Mouse (Mus musculus) gastrocnemius, adult 8-10 months (tissue): ENCODE results near the gene Pdgfb. TPM values are rescaled to one million over a fixed set of nuclear protein-coding genes. Genes with fewer than 3 reads are reported as not detected.

Source experiments
- DNase-seq, 2 experiments: peaks; one replicate each; pipeline ENCODE4 v3.0.0; 2022; ENCODE audit warnings: low spot score in 2 of 2
- microRNA-seq: library from miRNA; unstranded; fragments of <30 nt; microRNA quantifications from one replicate; pipeline ENCODE4 v1.2.0, GENCODE M21; 2022
- total RNA-seq, 4 experiments: library from RNA; stranded (reverse); gene quantifications; 2 replicates each; pipeline ENCODE4 v1.2.4; 2022

The Pdgfb gene
- total RNA-seq, 4 experiments from 2014 or later, result 8.3 to 16.9 (median 12.9) TPM

DNA sequence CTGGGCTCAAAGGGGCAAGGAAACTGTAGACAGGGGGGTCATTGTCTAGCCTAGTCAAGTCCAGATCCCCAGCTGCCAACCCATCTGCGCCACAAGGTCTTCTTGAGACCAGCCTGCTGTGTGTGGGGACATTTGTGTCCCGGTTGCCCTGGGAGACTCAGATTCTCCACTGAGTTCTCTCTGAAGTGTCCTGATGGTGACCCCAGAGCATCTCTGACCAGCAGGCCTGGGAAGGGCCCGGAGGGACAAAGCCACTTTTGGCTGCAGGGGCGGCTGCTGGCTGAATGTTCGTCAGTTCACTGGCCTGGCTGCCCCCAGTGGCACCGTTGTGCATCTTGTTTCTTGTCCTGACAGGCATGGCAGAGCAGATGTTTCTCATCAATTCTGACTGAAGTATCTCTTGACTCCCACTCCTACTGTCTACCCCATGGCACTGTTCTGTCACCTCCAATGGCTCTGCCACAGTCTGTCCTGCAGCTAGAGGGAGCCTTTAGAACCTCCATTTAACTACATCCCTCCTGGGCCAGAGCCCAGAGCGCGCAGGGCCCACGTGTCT is 53.3 kb downstream of the Pdgfb start:
- peak in 1 of 2 experiments; percentile 27 for DNase-seq

- no peak for DNase-seq
These were observed 56.4 kb downstream of the Pdgfb start for GRCm38 (mm10) chr15:79958418-79958817.

- DNase-seq, result no peak
These were observed 58.2 kb downstream of the Pdgfb start for GRCm38 (mm10) chr15:79956559-79956958.

GRCm38 (mm10) chr15:79953470-79953869 is 61.3 kb downstream of the Pdgfb start:
- DNase-seq, result no peak

- no peak for DNase-seq
These were observed 62.1 kb downstream of the Pdgfb start for GRCm38 (mm10) chr15:79952504-79953231.

GRCm38 (mm10) chr15:79951730-79952503 is 62.9 kb downstream of the Pdgfb start:
- no peak for DNase-seq

DNA sequence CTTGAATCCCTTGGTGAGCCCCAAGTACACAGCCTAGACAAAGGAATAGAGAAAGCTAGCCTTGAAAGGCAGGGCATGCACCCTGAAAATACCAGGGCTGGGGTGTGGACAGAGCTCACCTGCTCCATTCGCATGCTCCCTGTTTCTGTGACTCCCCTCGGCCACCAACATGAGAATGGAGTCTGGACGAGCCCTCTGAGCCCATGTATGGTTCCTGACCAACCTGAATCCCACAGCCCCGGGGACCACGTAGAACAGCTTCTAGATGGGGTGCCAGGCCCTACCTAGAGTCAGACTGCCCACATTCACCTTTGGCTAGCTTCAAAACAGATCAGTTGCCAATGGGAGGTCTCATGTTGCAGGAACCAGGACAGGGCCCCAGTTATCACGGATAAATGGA is 63.6 kb downstream of the Pdgfb start:
- no peak for DNase-seq

DNA sequence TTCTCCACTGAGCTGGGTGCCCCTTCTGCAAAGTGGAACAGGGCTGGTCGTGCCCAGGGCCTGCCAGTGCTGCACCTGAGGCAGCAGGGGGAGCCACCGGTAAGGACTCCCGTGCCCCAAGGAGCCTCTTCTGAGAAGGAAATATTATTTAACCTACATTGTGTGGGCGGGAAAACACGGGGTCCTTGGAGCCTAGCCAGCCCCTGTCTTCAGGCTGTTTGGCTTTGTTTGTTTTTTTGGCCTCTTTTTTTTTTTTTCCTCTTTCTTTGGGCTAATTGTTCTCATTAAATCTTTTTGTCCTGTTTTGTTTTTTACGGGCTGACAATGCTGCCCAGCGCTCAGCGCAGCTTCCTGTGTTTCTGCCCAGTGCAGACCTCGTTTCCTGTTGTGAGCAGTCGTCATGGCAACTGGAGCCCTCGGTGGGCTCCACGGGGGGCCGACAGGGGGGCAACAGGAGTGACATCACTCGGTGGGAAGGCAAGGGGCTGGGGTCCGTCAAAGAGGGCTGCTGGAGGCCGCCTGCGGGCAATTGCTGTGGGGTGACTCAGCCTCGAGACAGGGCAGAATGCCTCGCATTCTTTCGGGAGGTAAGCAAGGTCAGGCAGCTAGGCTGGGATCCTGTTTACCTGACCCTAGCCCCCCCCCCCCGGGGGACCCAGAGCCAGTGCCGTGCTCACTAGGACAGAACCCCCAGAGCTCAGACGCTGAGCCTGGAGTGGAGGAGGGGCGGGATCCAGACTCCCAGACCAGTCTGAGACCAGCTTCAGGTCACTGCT is 64.3 kb downstream of the Pdgfb start:
- DNase-seq, result no peak

DNA sequence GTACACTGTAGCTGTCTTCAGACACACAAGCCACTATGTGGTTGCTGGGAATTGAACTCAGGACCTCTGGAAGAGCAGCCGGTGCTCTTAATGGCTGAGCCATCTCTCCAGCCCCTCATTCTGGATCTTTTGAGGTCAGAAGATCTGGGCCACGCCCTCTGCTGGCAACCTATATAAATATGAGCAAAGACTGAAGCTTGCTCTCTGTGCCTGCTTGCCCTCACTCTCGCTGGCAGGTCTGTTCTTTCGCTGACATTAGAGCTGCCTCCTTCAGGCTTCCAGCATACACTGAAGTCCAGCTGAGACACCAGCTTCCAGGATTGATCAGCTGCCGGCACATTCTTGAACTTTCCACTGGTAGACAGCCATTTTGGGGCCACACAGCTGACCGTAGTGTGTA is 67.1 kb downstream of the Pdgfb start:
- DNase-seq, result no peak

DNA sequence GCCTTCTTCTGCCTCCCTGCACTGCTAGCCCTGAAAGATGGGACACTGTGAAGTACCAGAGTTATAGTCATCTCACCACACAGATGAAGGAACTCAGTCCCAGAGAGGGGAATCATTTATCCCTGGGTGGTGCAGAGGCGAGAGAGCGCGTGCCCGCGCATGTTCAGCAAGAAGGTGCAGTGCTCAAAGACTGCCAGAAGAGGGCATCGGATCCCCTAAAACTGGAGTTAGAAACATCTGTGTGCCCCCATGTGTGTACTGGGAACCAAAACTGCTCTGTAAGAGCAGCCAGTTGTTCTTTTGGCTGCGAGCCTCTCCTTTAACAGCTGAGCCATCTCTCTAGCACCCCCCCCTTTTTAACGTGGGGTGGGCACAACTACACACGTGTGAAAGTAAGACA is 68.0 kb downstream of the Pdgfb start:
- no peak for DNase-seq

- DNase-seq, result peak; percentile 76 to 80
These were observed 68.8 kb downstream of the Pdgfb start for GRCm38 (mm10) chr15:79946022-79946421.

Small RNA genes lying within 50 kb of the gene (microRNA-seq; reads per million reads assigned to microRNA genes)
- 5.0 reads per million for gene Mir7213

Other genes with a start within 250 kb of the Pdgfb start
- 1 to 10 TPM; 4.8 to 6.5 (median 5.2) TPM for gene Dnal4, start 237.1 kb downstream of the Pdgfb start, total RNA-seq
- under 1 TPM; 0.39 to 0.99 (median 0.64) TPM for gene Nptxr, start 210.2 kb downstream of the Pdgfb start, total RNA-seq
- gene Npcd, start 180.7 kb downstream of the Pdgfb start, total RNA-seq, result under 1 TPM in 2 of 4 experiments, not detected in 2; 0.32 to 0.47 TPM
- 1 to 10 TPM; 6.1 to 8.5 (median 7.9) TPM for gene Cbx6, start 180.3 kb downstream of the Pdgfb start, total RNA-seq
- 1 to 10 TPM; 1.4 to 2.4 (median 2.0) TPM for gene Apobec3, start 123.3 kb downstream of the Pdgfb start, total RNA-seq
- gene Cbx7, start 43.9 kb downstream of the Pdgfb start, total RNA-seq, result 10 to 100 TPM; 19.1 to 26.4 (median 20.8) TPM
- gene Syngr1, start 76.4 kb upstream of the Pdgfb start, total RNA-seq, result 10 to 100 TPM; 54.5 to 72.8 (median 61.1) TPM
- 10 to 100 TPM; 23.1 to 56.7 (median 39.7) TPM for gene Rpl3, start 76.9 kb upstream of the Pdgfb start, total RNA-seq
- 10 to 100 TPM; 11.5 to 13.6 (median 12.8) TPM for gene Tab1, start 118.2 kb upstream of the Pdgfb start, total RNA-seq
- 1 to 10 TPM in 1 of 4 experiments, under 1 TPM in 3; 0.29 to 1.1 (median 0.75) TPM for gene Mgat3, start 158.7 kb upstream of the Pdgfb start, total RNA-seq
- 10 to 100 TPM; 25.6 to 28.6 (median 26.4) TPM for gene Mief1, start 219.0 kb upstream of the Pdgfb start, total RNA-seq
- gene AC140267.1, start 220.9 kb upstream of the Pdgfb start, total RNA-seq, result 10 to 100 TPM in 2 of 4 experiments, 1 to 10 TPM in 2; 3.3 to 22.6 (median 9.7) TPM
- gene Atf4, start 240.2 kb upstream of the Pdgfb start, total RNA-seq, result 100 to 1,000 TPM; 130 to 146 (median 141) TPM
- 10 to 100 TPM; 12.2 to 15.4 (median 12.8) TPM for gene Rps19bp1, start 249.3 kb upstream of the Pdgfb start, total RNA-seq